Mouse (Mus musculus) hematopoietic stem cell, adult 5-6 weeks (primary cell): Measurements from ENCODE around the gene Tmod2. TPM values are rescaled to one million over a fixed set of nuclear protein-coding genes. Genes with fewer than 3 reads are reported as not detected.
A peak's percentile ranks its signal among the peaks of the same experiment; 100 is the strongest.
"Not testable (repeated sequence)": the region's sequence is repeated elsewhere in the genome, so short reads cannot be mapped to it uniquely, and the experiment has no call there.

Source experiments
- ATAC-seq, 2 experiments: fragments of 125-278 bp in 1 of 2; replicated peaks in 1 of 2; 2 replicates each; pipeline ENCODE4 v1.8.0; 2016 to 2017; ENCODE audit warnings: inconsistent platforms in 2 of 2, mild to moderate bottlenecking in 2 of 2, moderate number of reproducible peaks in 2 of 2, low read depth in 1 of 2, moderate TSS enrichment in 1 of 2; ENCODE audit not compliant: low FRiP score in 2 of 2, poor library complexity in 2 of 2, severe bottlenecking in 2 of 2, insufficient read depth in 1 of 2, low TSS enrichment in 1 of 2
- total RNA-seq: library from RNA; stranded (forward); fragments of 172-1452, 232-1000 nt; gene quantifications from 2 replicates; pipeline ENCODE4 v1.2.3, GENCODE M21; 2017

The Tmod2 gene
- not detected in 2 replicates for total RNA-seq

DNA sequence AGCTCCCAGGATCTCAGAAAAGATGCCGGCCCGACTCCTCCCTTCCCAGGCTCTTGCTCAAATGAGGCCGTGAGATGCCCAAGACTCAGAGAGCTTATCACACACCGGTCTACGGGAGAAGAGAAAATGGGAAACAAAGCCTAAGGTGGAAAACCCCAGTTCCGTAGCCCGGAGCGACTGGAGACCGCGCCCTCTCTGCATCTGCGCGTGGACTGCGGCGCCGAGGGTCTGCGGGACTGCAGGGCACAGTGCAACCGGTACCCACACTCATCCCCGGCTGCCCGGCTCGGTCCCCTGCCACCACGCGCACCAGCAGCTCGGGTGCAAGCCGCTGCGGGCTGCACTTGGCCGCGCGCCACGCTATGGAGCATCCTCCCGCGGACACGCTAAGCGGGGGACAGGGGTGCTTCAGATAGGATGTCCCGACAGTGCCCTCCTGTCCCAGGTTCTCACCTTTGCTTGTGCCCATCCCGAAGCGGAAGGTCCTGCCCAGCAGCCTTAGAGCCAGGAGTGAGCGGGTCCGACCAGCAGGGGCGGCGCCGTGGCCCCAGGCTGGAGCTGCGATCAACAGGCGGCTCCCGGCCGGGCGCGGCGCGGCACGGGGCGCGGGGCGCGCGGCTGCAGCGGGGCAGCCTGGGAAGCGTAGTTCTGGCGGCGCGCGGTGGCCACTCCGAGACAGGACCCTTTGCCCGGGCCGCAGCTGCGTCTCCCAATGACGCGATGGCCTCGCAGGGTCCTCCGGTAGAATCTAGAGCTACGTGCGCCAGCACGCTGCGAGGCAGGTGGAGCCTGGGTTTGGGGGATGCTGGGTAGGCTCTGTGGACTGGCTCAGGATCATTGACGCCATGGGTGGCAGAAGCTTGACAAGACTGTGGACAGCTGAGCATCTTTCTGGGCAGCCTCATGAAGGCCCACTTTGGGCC lies at the start of gene Tmod2:
TSS of gene Tmod2 (minus strand) at position 755 of the 923 bp plus-strand sequence.
- peak in 1 of 2 experiments; percentile 39; a peak in 1 of 4 replicates for ATAC-seq

DNA sequence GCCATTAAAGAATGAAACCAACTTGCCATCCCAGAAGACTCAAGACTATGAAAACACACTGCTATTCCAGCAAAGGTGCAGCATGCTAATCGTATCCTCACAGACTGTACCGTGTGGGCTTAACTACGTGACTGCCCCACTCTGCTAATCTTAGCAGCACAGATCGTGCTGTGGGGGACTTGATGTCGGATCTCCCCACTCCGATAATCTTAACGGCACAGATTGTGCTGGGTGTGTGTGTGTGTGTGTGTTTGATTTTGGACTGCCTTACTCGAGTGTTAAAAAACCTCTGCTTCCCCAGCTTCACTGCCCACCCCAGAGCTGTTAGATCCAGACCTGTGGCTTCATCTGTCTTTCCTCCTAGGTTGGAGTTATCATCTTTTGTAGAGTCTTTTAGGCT lies 49.8 kb upstream of the Tmod2 start:
- no peak for ATAC-seq

DNA sequence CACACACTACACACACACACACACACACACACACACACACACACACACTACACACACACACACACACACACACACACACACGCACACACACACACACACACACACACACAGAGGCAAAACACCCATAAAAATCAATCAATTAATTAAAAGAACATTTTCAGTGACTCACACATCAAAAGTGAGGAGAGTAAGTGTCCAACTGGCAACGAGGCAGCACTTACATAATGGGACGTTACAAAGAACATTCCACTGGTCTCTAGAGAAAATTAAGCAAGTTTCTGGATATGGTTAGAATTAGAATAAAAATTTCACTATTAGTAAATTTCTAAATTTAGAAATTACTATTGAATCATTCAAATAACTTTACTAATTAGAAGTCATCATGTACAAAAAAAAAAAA lies 45.3 kb upstream of the Tmod2 start:
- not testable (repeated sequence) for ATAC-seq

DNA sequence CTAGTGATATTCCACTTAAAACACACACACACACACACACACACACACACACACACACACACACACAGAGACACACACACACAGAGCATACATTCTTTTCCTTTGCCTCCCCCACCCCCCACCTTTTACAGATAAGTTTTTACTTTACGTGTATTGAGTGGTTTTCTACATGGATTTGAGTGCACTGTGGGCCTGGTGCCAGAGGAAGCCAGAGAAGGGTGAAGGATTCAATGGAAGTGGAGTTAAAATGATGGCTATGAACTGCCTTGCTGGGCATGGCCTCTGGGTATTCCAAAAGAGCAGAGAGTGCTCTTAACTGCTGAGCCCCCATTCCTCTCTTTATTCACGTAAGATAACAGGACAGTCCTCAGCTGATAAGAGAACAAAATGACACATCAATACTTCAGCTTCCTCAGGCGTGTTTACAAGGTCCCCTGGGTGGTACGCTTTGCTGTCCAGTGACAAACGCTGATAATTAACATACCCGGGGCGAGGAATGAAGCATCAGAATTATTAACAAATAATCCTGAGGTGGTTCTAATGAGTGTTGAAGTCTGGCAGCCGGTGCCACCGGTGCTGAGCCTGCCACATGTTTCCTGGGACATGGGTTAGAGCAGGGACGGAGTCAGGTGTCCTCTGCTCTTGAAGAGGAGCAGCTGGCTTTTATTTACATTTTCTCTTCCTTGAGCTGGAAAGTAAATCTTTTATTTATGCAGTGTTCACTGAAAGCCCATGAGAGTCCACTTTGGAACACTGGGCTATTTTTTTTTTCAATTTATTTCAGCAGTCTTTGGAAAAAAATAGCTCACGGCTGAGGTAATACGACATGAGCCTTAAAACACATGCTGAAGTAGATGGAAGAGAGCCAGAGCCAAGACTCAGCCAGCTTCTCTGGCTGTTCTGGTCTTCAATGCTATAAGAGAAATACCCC lies 43.1 kb upstream of the Tmod2 start:
- no peak for ATAC-seq

DNA sequence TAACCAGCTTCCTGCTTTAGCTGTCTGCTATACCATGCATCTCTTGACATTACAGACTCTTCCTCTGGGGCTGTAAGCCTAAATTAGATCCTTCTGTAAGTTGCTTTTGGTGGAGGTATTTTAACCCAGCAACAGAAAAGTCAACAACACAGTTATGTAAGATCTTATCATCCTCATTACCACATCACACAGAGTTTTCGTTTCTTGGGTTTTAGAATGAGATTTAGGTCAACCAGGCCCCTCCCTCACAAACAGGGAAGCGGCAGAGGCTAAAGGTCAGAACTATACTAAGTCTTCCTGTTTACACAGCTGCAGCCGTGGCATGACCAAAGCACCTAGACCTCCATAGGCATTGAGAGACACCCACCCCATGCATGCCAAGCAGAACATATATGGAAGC lies 34.3 kb upstream of the Tmod2 start:
- ATAC-seq: no peak

DNA sequence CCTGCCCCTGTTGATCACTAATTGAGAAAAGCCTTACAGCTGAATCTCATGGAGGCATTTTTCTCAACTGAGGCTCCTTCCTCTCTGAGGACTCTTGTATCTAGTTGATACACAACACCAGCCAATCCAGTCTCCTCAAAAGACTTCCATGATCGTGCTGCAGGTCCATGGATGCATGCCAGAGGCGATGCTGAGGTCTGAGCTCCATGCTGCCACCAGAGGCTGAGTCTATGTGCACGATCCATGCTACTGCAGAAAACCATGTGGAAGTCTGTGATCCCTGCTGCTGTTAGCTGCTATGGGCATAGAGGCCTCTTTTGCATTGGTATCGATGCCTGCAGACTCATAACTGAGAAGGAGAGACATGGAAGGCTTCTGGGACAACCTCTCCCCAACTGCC lies 23.1 kb upstream of the Tmod2 start:
- no peak for ATAC-seq

DNA sequence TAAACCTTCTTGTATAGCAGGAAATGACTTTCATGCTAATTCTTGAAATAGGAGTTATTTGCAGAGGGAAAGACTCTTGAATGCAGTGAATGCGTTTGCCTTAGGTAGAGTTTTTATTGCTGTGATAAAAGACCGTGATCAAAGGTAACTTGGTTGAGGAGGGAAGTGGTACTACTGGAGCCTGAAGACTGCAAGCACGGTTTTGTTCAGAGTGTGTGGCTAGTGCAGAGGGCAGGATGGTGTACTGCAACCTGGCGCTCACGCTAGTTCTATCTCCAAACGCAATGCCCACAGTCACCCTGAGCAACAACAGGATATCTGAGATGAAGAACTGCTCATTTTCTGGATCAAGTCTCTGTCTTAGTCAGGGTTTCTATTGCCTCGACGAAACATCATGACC lies 22.5 kb upstream of the Tmod2 start:
- ATAC-seq: no peak

DNA sequence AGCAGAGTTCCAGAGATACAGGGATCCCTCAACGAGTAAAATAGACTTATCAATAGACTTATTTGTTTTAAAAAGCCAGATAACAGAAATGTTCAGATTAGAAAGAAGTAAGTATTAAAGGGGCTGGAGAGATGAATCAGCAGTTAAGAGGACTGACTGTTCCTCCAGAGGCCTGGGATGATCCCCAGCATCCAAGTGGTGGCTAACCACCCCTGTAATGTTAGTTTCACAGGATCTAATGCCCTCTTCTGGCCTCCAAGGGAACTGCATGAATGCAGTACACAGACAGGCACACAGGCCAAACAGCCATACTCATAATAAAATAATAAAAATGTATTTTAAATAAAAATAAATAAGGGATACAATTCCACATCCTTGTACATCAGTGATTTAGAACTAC lies 21.8 kb upstream of the Tmod2 start:
- no peak; a peak in 1 of 4 replicates for ATAC-seq

DNA sequence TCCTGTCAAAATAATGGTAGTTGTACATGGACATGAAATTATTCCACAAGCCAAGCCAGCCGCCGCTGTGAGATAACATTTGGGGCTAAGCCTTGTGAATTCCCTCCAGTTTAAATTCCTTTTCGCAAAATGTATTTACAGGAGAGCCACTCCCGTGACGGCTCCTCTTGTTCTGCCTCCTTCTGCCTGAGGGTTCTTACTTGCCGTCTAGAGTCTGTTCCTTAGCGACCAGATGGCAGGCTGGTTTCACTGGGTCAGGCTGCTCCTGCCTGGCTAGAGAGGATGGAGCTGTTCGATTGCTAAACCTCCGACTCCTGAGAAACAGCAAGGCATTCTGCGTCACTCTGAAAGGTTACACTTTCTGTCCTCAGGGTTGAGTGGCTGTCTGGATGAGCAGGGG lies 21.0 kb upstream of the Tmod2 start:
- ATAC-seq: no peak

DNA sequence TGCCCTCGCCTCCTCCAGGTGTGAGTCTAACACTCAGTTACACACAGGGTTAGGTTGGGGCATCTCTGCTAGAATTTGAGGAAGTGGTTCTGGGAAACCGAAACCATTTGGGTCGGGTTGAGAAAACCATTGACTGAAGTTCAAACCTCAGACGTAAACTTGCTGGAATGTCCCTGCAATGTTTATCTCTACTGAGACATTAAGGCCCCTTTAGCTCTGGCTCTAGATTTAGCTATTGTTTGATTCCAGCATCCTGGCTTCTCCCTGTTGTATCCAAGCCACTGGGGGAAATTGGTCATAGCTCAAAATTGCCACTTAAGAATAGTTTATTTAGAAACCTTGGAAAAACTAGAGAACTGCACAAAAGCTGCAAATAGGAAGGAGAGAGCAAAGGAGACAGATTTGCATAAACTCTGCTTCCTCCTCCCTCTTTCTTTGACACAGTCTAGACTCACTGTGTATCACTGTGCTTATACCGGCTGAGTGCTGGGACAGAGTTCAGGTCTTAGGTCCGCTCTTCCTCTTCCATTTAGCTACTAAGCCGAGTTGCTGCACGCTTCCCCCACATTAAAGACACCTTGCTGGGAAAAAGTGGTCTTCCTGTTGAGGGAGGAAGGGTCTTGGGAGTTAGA lies 19.8 kb upstream of the Tmod2 start:
- peak; percentile 61 to 68; a peak in 2 of 4 replicates for ATAC-seq

DNA sequence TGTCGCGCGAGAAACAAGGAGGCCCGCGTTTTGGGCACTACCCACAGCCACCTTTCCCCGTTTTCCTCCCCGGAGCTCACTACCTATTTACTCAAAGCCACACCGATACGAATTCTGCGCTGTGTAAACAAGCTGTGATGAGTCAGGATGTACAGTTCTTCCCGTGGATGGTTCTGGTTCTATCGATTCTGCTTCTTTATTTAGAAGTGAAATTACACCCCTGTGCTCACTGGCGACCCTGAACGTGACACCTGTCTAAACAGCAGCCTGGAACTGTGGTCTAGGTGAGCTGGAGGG lies 15.1 kb upstream of the Tmod2 start:
- no peak for ATAC-seq

DNA sequence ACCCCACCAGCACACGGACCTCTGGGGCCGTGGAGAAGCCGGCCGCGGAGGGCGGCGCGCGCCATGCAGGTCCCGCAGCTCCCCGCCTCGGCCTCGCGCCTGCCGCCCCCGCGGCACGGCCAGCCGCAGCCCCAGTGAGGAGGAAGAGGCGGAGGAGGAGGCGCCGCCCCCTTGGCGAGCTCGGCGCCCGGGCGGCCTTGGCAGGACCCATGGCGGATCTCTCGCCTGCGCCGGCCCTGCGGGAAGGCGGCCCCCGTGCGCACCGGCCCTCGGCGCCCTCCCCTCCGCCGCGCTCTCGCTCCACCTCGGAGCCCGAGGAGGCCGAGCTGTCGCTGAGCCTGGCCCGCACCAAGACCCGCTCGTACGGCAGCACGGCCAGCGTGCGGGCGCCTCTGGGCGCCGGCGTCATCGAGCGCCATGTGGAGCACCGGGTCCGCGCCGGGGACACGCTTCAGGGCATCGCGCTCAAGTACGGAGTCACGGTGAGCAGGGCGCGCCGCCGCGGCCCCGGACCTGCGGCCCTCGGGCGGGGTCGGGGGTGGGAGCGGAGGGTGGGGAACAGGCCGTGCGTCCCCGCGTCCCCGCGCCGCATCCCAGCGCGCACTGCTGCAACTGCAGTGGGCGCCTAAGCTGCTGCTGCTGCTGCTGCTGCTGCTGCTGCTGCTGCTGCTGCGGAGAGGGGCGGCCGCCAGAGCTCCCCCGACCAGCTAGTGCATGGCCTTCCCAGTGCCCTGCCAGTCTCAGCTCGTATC lies 14.6 kb upstream of the Tmod2 start, which contains the start of gene Lysmd2:
TSS of gene Lysmd2 (plus strand) at position 186 of the 752 bp plus-strand sequence.
- ATAC-seq: peak; percentile 50 to 57

DNA sequence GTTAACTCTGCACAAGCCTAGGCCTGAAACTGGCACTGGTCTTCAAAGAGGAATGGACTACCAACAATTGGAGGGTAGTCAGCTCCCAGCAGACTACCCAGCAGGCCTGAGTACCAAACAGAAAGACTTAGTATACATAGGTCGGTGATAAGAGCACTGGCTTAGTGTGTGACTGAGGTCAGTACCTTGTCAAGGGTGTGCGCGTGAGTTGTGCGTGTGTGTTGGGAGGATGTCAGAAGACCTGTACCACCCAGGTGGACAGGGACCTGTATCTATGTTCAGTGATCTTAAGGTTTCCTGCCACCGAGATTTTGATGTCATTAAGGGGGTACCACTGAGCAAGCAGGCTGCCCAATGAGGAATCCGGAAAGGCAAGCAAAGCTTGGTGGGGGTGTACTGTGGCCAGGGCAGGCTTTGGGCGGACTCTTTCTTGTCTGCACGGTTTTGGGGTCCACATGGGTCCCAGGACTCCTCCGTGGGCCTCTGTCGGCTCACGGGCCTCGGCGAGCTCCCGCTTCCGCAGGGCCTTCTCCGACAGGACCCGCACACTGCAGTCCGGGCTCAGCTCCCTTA lies 13.9 kb upstream of the Tmod2 start:
- 0 out of 4 replicates have a peak, but pooled peaks of 1 of the 2 experiments have one; percentile 4 for ATAC-seq

DNA sequence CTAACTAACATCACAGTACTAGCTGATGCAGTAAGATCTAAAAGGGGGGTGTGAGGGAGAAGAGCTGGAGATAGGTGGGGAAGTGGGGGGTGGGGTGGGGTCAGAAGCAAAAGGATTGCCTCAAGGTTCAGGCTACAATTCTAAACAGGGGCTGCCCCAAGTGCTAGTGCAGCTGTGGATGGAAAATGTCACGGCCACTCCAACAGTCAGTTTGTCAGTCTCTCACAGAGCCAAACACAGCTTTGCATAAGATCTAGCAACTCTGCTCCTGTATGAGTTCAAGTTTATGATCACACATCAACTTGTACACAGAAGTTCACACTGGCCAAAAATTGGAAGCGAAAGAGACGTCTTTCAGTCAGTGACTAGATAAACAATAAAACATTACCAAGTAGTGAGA lies 10.3 kb upstream of the Tmod2 start:
- ATAC-seq: no peak

DNA sequence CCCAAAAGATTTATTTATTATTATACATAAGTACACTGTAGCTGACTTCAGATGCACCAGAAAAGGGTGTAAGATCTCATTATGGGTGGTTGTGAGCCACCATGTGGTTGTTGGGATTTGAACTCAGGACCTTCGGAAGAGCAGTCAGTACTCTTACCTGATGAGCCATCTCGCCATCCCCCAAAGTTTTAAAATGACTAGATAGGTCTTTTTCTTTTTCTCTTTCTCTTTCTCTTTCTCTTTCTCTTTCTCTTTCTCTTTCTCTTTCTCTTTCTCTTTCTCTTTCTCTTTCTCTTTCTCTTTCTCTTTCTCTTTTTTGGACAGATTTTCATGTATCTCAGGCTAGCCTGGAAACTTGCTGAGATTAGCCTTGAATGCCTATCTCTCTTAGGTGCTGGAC lies 8.6 kb upstream of the Tmod2 start:
- ATAC-seq: not testable (repeated sequence)

DNA sequence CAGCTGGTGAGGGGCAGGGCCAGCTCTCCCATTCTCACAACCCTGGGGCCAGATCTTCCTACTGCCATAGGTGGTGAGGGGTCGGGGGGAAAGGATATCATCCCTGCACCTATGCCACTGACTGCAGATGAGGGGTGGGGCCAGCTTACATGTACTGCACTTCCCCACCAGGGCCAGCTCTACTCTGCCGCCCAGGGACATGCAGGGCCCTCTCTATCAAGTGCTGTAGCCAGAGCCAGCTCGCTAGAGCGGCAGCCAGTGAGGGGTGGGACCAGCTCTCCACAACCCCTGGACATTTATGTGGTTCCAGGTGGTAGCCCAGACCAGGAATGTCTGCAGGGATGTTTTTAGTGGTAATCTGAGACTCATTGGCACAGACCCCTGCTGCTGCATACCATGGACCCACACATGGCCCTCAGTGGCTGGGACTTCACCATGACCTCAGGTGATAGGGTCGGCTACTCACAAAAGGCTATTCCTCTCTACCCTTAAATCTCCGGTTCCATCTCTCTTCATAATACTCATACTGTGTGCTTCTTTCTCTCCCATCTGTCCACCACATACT lies 7.8 kb upstream of the Tmod2 start:
- no peak for ATAC-seq
